Mouse (Mus musculus): ENCODE measurements around the gene Papss2. TPM values are rescaled to one million over a fixed set of nuclear protein-coding genes. Genes with fewer than 3 reads are reported as not detected.
"Not testable (repeated sequence)": the region's sequence is repeated elsewhere in the genome, so short reads cannot be mapped to it uniquely, and the experiment has no call there.

The Papss2 gene
- total RNA-seq, 2 experiments from 2014 or later, result 5.6 to 6.9 TPM

DNA sequence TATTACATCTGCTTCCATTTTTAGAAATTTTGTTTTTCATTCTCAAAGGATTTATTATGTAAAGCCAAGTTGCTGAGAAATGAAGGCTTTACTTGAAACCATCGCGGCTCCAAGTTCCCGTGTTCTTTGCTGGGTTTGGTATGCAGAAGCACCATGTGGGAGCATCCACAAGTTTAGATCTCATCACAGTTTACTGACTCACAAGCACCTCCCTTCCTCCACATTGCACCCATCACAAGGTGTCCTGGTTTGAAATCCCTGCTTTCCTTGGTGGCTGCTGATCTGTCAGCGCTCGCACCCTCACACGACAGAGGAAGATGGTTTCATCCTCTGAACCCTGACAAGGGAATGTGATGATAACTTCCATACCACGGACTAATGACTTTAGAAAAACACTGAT, 45.9 kb downstream of the Papss2 start:
- no peak for DNase-seq

DNA sequence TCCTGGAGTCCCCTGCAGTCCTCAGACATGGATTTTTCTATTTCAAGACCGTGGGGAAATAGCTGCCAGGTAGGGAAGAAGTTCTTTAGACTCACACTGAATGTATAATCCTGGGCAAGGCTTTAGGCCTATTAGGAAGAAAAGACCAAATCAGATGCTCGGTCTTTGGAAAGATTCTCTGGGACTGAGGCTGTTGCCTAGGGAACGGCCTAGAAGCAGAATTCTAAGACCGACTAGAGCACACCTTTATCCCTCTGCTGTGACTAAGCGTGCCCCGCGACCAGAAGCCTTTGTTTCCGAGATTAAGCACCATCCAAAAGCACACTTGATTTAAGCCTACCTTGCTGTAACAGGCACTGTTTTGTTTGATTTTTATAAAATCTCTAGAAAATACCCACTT, 46.4 kb downstream of the Papss2 start:
- no peak for DNase-seq

DNA sequence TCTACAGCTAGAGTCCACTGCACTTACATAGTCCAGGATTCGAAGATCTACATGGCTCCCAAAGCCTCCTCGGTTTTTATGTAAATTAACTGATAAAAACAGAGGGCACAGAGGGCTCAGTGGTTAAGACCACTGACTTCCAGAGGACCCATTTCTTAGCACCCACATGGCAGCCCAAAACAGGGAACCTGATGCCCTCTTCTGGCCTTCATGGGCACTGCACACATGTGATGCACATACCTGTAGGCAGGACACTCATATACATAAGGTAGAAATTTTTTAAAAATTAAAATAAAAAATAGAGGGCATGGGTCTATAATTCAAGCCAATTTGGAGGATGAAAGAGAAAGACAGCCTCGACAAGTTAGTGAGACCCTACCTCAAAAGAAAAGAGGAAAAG, 48.1 kb downstream of the Papss2 start:
- no peak for DNase-seq

DNA sequence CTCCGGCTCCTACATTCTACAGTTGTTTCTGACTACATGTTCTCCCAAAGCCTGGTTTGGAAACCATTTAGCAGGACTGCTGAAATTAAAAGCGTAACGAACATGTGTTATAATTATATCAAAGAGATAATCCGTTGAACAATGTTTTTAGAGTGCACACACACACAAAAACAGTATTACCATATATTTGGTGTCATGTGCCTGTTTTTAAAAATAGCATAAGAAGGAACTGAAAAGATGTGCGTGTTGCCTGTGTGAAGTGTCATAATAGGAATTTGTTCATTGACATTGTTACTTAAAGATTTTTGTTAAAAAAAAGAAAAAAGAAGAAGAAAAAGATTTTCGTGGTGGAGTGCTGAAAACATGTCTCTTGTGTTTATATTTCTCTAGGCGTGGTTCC, 50.3 kb downstream of the Papss2 start:
- DNase-seq, result no peak

DNA sequence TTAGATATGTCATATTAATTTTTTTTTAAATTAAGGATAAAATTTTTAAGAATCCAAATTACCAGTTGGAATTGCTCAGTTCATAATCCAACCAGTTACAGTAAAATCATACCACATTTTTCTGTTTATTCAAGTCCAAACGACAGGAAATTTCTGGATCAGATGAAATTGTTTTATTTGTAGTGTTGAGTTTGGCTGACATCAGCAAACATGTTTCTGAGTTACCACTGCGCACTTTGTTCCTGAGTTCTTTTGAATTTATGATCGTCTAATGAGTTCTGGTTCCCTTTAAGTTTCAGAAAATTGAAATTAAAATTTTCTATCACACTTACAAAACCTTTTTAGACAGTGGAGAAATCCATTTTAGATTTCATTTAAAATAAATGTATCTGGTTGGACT, 50.8 kb downstream of the Papss2 start:
- no peak for DNase-seq

DNA sequence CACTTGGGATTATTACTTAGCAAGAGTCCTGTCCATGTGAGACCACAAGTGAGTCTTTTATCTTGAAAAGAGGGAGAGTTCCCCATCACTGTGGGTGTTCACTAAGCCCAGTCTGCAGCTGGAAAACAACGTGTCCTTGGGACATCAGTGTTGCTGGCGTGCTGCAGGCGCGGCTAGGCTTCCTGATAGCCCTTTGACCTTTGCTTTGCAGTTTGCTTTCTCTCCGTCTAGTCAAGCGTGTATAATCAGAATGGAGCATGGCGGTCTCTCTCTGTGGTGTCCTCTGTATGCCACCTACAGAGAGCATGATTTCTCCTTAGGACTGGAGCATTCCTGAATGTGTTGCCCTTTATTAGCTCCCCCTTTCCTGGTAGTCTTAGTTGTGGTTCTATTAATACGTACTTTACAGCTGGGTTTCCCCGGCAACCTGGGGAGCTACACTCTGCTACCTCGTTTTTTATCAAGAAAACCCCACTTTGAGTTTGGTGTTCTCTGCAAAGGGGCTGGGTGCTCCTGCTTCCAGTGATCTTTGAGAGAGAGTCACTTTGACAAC, 52.5 kb downstream of the Papss2 start:
- no peak for DNase-seq

DNA sequence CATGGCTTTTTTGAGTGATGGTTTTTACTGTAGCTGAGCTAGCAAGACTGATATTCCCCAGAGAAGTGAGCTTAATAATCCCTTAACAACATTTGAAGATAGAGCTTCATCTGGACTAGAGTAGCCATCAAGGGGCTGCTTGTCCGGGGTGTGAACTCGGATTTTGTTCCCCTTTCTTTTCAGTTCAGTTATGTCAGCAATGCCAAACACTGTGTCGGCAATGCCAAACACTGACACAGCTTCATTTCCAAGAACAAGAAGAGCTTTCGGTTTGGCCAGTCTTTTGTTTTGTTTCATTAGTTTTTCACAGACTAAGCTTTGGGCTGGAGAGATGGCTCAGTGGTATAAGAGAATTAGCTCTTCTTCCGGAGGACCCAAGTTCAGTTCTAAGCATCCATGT, 55.5 kb downstream of the Papss2 start:
- DNase-seq, result no peak

DNA sequence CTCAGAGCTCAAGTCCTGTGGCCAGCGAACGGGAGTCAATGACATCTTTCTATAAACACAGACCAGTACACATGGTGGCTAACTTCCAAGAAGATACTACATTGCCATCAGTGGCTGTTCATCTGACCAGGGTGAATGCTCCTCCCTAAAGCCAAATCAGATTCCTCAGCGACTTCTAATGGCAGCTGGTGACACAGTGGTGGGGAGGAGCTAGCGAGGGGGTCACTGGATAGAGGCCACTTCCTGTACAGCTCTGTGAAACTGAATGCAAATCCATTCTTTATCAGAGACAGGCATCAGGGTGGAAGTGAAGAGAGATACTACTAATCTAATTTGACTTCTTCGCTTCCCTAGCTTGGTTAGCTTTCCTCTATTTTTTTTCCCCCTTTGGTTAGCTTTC, 57.5 kb downstream of the Papss2 start:
- DNase-seq, result no peak

DNA sequence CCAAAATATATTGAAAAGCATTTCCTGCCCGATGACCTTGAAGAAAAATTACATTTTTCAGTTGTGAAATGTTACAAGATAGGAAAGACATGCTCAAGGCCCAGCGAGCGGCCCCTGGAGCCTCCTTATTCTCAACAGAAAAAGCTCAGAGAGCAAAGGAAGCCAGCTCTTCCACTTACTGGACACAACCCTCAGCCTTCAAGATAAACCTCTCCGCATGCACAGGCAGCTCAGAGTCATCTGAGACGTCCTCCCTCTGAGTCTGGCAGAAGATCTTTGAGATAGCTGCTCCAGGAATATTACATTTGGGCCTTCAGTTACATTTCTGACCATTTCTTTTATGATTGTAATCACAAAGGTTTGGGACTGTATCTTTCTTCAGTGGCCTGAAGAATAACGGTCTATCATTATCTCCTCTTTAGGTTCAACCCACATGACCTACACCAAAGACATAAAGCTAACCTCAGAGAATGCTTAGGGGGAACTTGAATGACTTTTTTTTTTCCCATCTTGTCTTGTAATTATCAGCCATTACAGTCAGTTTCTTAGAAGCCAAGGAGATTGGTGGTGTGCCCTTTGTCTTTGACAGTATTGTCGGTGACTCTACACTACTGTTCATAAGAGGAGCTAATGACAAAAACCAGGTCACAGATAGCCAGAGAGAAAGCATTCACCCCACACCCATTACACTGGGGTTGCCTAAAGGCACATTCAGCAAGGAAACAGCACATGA, 58.2 kb downstream of the Papss2 start:
- no peak for DNase-seq

DNA sequence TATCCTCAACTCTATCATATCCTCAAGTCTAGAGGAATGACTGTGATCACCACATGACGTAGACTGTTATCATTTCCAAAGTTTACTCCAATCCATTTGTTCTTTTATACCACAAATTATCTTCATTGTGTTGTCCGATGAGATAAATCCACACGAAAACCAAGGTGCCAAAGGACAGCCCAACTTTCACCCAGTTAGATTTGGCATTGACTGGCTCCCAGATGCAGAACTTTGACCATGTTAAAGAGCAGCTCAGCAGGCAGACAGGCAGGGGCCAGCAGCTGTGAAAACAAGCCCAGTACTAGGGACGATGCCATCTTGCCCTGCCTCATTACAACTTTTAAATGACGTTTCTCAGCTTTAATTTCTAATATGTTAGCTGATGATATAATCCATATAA, 63.8 kb downstream of the Papss2 start:
- DNase-seq, result no peak

DNA sequence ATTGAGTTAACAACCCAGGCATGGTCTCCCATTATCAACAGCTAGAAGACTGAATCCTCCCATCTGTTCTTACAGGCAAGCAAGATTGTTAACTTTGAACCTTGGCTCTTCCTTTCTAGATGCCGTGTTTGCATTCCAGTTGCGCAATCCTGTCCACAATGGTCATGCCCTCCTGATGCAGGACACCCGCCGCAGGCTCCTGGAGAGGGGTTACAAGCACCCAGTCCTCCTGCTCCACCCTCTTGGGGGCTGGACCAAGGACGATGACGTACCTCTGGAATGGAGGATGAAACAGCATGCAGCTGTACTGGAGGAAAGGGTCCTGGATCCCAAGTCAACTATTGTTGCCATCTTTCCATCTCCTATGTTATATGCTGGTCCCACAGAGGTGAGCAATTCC, 67.3 kb downstream of the Papss2 start:
- DNase-seq, result no peak

DNA sequence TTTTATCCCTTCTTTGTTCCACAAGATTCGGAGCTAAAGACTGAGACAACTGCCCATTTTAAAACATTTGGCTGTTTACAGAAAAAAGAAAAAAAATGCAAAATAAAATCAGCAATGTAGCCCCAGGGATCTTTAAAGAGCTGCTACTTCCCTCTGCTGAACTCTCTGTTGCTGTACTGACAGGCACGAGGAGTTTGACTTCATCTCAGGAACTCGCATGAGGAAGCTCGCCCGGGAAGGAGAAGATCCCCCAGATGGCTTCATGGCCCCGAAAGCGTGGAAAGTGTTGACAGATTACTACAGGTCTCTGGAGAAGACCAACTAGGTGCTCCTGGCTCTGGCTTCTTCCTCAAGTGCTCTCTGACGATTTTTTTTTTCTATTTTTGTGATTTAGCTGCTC, 69.7 kb downstream of the Papss2 start:
- no peak for DNase-seq

DNA sequence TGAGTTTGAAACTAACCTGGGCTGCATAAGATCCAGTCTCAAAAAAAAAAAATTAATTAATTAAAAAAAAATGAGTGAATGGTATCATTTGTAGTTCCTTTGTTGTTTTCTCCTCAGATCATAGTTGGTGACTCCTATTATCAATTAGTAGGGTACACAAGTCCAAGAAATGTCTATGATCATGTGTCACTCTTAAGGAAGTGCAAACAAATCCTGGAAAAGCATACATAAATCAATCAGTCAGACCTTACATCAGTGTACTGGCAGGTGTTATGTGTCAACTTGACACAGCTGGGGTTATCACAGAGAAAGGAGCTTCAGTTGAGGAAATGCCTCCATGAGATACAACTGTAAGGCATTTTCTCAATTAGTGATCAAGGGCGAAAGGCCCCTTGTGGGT, 72.2 kb downstream of the Papss2 start:
- DNase-seq, result not testable (repeated sequence)

DNA sequence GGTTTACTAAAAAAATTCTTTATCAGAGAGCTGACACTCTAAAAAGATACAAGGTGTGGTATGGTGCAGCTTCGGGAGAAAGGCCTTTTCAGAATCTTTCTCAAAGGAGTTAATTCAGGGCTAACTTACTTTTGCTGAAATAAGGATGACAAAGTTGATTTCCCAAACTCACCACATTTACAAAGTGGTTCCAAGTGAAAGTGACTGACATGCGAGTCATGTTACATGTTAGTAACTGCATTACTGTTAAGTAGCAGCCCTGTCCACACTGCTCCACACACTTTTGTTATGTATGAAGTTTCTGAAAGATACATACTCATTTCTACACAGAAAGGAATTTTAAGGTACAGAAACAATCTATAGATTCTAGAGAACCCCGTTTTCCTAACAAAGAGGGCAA, 80.2 kb downstream of the Papss2 start:
- DNase-seq, result no peak

DNA sequence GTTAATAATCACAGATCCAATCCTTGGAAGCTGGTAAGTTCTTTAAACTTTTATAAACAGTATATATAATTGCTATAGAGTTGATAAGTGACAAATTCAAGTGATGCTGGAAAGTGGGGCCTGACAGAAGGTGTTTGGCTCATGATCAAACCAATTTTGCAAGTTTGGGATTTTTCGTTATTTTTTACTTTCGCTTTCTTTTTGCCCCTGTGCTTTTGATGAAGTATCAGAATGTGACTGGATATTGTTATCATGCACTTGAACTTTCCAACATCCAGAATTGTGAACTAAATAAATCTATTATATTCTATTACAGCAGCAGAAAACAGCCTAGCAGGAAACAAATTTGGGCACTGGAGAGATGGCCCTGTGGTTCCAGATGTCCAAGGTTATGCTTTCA, 85.3 kb downstream of the Papss2 start:
- DNase-seq, result no peak

DNA sequence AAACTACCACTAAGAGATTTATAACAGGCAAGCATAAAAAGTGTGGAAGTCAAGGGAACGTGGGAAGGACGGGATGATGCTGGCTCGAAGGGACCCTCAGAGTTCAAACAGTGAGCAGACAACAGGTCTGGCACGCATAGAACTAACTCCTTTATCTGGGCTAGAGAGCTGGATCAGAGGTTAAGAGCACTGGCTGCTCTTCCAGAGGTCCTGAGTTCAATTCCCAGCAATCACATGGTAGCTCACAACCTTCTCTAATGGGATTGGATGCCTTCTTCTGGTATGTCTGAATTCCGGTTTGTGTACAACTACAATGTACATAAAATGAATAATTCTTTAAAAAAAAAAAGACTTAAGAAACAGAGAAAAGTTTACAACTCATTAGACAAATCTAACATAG, 87.5 kb downstream of the Papss2 start:
- no peak for DNase-seq

DNA sequence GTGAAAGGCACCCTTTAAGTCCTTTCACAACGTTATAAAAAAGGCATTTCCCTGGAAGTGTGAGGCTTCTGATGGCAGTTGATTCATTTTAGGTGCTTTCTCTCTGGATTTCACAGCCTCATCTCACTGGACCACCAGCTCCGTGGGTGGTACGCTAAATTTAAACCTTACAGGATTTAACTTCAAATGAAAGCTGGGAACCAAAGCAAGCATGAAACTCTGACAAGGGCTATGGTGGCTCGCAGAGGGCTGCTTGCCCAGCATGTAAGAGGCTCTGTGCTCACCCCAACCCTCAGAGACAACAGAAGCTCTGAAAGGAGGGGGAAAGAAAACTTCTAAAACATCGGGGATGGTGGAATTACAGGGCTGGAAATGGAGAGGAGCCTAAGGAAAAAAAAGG, 92.1 kb downstream of the Papss2 start:
- DNase-seq, result no peak

DNA sequence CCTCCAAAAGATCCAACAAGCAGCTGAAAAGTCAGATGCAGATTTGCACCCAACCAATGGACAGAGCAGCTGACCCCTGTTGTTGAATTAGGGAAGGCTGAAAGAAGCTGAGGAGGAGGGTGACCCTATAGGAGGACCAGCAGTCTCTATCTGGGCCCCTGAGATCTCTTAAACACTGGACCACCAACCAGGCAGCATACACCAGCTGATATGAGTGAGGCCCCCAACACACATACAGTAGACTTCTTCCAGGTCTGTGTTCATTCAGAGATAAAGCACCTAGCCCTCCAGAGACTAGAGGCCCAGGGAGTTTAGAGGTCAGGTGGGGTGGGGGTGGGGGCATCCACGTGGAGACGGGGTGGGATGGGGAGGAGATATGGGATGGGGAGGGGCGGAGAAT, 92.6 kb downstream of the Papss2 start:
- not testable (repeated sequence) for DNase-seq

DNA sequence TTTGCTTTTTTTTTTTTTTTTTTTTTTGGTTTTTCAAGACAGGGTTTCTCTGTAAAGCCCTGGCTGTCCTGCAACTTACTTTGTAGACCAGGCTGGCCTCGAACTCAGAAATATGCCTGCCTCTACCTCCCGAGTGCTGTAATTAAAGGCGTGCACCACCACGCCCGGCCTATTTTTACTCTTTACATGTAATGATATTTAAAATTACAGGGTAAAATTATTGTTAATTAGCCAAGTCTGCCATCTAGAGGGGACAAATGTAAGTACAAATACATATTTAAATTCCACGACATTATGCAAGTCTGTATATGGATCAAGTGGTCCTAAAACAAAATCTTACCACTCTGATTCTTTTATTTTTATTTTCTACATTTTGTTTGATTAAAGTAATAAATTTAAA, 94.1 kb downstream of the Papss2 start:
- DNase-seq, result no peak

DNA sequence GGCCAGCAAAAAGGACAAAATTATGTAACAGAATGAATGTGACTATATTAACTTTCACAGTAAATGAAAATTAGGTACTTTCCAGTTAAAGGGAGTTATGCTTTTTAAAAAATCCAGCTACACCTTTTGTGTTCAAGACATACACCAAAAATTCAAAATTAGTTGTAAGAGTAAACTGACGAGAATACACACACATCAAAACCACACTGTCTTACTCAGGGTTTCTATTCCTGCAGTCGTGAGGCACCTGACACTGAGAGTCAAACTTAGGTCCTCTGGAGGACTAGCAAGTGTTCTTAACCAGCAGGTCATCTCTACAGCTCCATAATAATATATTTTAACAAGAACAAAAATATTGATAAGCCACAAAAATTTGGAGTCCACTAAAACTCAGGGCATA, 101.1 kb downstream of the Papss2 start:
- no peak for DNase-seq

DNA sequence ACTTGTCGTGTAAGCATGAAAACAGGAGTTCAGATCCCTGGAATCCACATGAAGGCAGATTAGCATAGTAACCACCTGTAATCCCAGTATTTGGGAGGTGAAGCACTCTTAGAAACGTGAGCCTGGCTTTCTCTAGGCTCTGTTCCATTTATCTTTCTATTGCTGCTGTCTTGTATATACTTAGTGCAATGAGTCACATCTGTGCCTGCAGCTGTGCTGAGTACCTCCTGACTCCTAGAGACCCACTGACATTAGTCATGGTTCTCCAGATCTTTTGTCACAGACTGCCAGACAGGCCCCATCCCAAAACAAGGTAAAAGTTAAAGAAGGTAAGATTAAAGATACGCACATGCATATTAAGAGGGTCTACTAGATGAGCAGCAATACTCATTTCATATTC, 106.6 kb downstream of the Papss2 start:
- DNase-seq, result no peak

DNA sequence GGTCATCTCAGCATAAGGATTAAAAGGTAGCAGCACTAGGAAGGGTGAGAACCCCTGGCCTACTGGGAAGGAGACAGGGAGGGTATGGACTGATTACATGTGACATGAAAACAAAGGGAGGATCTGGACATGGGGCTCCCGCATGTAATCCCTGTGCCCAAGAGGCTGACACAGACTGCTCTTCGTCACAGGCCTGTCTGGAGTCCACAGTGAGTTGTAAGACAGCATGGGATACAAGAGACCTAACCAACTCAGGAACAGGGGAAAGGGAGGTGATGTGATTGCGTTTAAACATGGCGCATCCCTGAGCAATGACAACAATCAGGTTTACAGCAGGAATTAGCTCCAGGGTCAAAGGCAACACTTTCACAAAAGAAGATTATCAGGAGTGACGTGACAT, 113.4 kb downstream of the Papss2 start:
- no peak for DNase-seq

DNA sequence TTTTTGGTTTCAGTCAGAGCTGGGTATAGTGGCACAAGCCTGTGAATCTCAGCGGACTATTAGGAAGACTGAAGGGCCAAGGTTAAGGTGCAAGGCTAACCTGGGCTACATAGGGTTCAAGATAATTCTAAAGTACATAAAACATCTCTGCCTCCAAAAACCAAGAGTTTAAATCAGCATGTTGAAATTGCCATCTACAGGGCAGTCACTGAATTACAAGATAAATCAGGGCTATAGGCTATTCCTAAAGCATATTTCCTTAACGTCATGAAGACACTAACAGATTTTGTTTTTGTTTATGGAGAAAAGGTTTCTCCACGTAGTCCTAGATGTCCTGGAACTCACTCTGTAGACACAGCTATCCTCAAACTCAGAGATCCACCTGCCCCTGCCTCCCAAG, 114.7 kb downstream of the Papss2 start:
- no peak for DNase-seq

DNA sequence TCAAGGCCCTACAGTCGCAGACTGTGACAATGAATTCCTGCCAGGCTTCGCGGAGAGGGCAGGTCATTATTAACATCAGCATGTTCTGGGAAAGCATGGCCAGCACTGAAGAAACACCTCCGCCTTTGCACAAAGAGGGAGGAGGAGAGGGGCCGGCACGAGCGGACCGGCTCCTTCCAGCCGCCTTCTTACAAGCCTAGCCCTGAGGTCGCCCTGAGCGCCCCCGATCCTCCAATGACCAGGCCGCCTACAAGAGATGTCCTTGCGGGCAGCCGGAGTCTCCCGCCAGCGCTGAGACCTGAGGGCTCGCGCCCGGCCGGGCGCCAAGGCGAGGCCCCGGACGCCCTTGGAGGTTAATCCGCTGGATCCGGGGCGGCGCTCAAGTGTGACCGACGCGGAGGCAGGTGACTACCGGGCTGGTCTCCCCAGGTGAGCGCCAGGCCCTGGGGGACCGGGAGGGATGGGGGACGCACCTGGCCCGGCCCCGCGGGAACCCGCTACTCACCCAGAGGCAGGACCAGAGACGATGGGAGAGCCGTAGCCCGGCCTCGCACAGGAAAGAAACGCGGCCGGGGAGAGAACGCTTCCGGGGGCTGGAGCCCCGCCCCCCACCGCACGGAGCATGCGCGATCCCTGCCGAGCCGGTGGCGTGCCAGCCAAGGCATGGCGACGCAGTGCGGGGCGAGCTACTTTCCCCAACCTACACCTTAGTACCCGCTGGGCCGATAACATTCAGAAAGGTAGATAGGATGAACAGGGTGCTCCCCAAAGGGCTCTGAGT, 116.4 kb downstream of the Papss2 start:
- peak; percentile 90 for DNase-seq

All from gastrocnemius, postnatal 25 days (tissue).